Mouse (Mus musculus) intestine, embryonic 16.5 days (tissue): ENCODE results near the gene Map4k4. TPM values are rescaled to one million over a fixed set of nuclear protein-coding genes. Genes with fewer than 3 reads are reported as not detected.

Experiments
- ATAC-seq: fragments of 200-750 bp; cut with Nextera tagmentation; 2 replicates; pipeline ENCODE4 v1.8.0; 2017; ENCODE audit warnings: moderate TSS enrichment, moderate library complexity
- H3K27ac ChIP-seq: fragments of 300-500 bp; sonication (generic); 2 replicates; pipeline ENCODE4 v1.5.1; 2014; ENCODE audit warnings: mild to moderate bottlenecking, low read length
- H3K27me3 ChIP-seq: fragments of 300-500 bp; sonication (generic); replicated peaks from 2 replicates; pipeline ENCODE4 v1.6.1; 2014; ENCODE audit warnings: low read length, control low read depth, mixed read lengths; ENCODE audit not compliant: control insufficient read depth, insufficient read depth
- H3K36me3 ChIP-seq: fragments of 300-500 bp; sonication (generic); 2 replicates; pipeline ENCODE4 v1.6.1; 2014; ENCODE audit warnings: low read length, control low read depth; ENCODE audit not compliant: control insufficient read depth, insufficient read depth
- H3K4me1 ChIP-seq: fragments of 300-500 bp; sonication (generic); 2 replicates; pipeline ENCODE4 v1.6.1; 2014; ENCODE audit warnings: low read length, control low read depth, mixed read lengths; ENCODE audit not compliant: control insufficient read depth, insufficient read depth
- H3K4me2 ChIP-seq: fragments of 300-500 bp; sonication (generic); 2 replicates; pipeline ENCODE4 v1.6.1; 2014; ENCODE audit warnings: low read depth, low read length, control low read depth
- H3K4me3 ChIP-seq: fragments of 300-500 bp; sonication (generic); 2 replicates; pipeline ENCODE4 v1.5.1; 2014; ENCODE audit warnings: mild to moderate bottlenecking, low read length
- H3K9ac ChIP-seq: fragments of 300-500 bp; sonication (generic); 2 replicates; pipeline ENCODE4 v1.6.1; 2014; ENCODE audit warnings: low read depth, low read length
- H3K9me3 ChIP-seq: fragments of 300-500 bp; sonication (generic); 2 replicates; pipeline ENCODE4 v1.6.1; 2016; ENCODE audit warnings: low read length, control low read depth; ENCODE audit not compliant: control insufficient read depth
- WGBS: fragments of 180-500 bp; shearing (Covaris S2); extraction: QIAGEN DNeasy Blood & Tissue Kit; methylation state at CpG from one replicate; pipeline ENCODE4 v1.1.7; 2014; 5-methylcytosine and 5-hydroxymethylcytosine counted together
- polyA plus RNA-seq: library from polyadenylated mRNA; unstranded; fragments of >200 nt; fragmentation: Nextera tagmentation; extraction: Ambion mirVana; gene quantifications from 2 replicates; pipeline ENCODE4 v1.2.1, GENCODE M21; 2015

Map4k4 gene
- polyA plus RNA-seq, 1 experiment from 2014 or later: 10.1 TPM

- 91% methylated on average over 2 of the region's 2 CpGs for WGBS
Measured at GRCm38 (mm10) chr1:39908976-39909375, 8.3 kb downstream of the Map4k4 start.

GRCm38 (mm10) chr1:39911446-39911845 lies 10.7 kb downstream of the Map4k4 start:
- WGBS: 62% methylated on average over 3 of the region's 3 CpGs
- Histone ChIP-seq H3K4me1 (peaks cover 24% of the 10 kb centered on the region), H3K9ac (no peak overlapping the region), H3K9me3 (peaks cover 9% of the 10 kb centered on the region; the same call in 1 of the 2 replicates), H3K27ac (no peak overlapping the region), H3K36me3 (peaks cover 8% of the 10 kb centered on the region), H3K27me3 (no peaks in the 10 kb centered on the region), H3K4me2 (no peak overlapping the region), H3K4me3 (no peak overlapping the region)
- peak; percentile 27; the same call in 1 of the 2 replicates for ATAC-seq

More at GRCm38 (mm10) chr1:39908976-39909375, 8.3 kb downstream of the Map4k4 start:
- H3K27me3 ChIP-seq: no peaks in the 10 kb centered on the region
- peaks cover 37% of the 10 kb centered on the region for H3K4me1 ChIP-seq
- no peaks in the 10 kb centered on the region for H3K9me3 ChIP-seq
- no peak overlapping the region for H3K4me3 ChIP-seq
- no peaks in the 10 kb centered on the region for H3K36me3 ChIP-seq
- no peak overlapping the region for H3K4me2 ChIP-seq
- ATAC-seq: no peak
- H3K9ac ChIP-seq: no peak overlapping the region
- no peak overlapping the region for H3K27ac ChIP-seq

GRCm38 (mm10) chr1:39913256-39913655 lies 12.5 kb downstream of the Map4k4 start:
- peaks cover 9% of the 10 kb centered on the region; the same call in 1 of the 2 replicates for H3K9me3 ChIP-seq
- H3K4me2 ChIP-seq: no peak overlapping the region
- H3K9ac ChIP-seq: no peak overlapping the region
- H3K36me3 ChIP-seq: peaks cover 8% of the 10 kb centered on the region
- H3K27me3 ChIP-seq: no peaks in the 10 kb centered on the region
- WGBS: 57% methylated on average over 4 of the region's 4 CpGs
- H3K27ac ChIP-seq: no peak overlapping the region
- no peak overlapping the region for H3K4me3 ChIP-seq
- peaks cover 14% of the 10 kb centered on the region for H3K4me1 ChIP-seq
- ATAC-seq: no peak

- H3K36me3 ChIP-seq: peaks cover 8% of the 10 kb centered on the region
- no peak overlapping the region for H3K9ac ChIP-seq
- peaks cover 9% of the 10 kb centered on the region; the same call in 1 of the 2 replicates for H3K9me3 ChIP-seq
- peaks cover 14% of the 10 kb centered on the region for H3K4me1 ChIP-seq
- no peak overlapping the region for H3K4me2 ChIP-seq
- 85% methylated on average over 4 of the region's 4 CpGs for WGBS
- no peak for ATAC-seq
- no peak overlapping the region for H3K27ac ChIP-seq
- no peaks in the 10 kb centered on the region for H3K27me3 ChIP-seq
- no peak overlapping the region for H3K4me3 ChIP-seq
Measured at GRCm38 (mm10) chr1:39916144-39916543, 15.4 kb downstream of the Map4k4 start.

- ATAC-seq: no peak
- no peak overlapping the region for H3K27ac ChIP-seq
- 73% methylated on average over 13 of the region's 13 CpGs for WGBS
Measured at GRCm38 (mm10) chr1:39917855-39918516, 17.3 kb downstream of the Map4k4 start.

GRCm38 (mm10) chr1:39918517-39919115 lies 17.9 kb downstream of the Map4k4 start:
- no peak for ATAC-seq
- peaks cover 9% of the 10 kb centered on the region; the same call in 1 of the 2 replicates for H3K9me3 ChIP-seq
- 66% methylated on average over 7 of the region's 7 CpGs for WGBS
- peaks cover 8% of the 10 kb centered on the region for H3K36me3 ChIP-seq
- no peaks in the 10 kb centered on the region for H3K27me3 ChIP-seq
- H3K4me3 ChIP-seq: no peak overlapping the region
- no peak overlapping the region for H3K9ac ChIP-seq
- H3K27ac ChIP-seq: no peak overlapping the region
- H3K4me1 ChIP-seq: peaks cover 29% of the 10 kb centered on the region
- no peak overlapping the region for H3K4me2 ChIP-seq

More at GRCm38 (mm10) chr1:39917855-39918516, 17.3 kb downstream of the Map4k4 start:
- Histone ChIP-seq H3K36me3 (peaks cover 8% of the 10 kb centered on the region), H3K27me3 (no peaks in the 10 kb centered on the region), H3K4me1 (peaks cover 23% of the 10 kb centered on the region), H3K9me3 (peaks cover 9% of the 10 kb centered on the region; the same call in 1 of the 2 replicates), H3K4me2 (no peak overlapping the region), H3K9ac (no peak overlapping the region), H3K4me3 (no peak overlapping the region)

GRCm38 (mm10) chr1:39920616-39921015 lies 19.9 kb downstream of the Map4k4 start:
- Histone ChIP-seq H3K4me3 (no peak overlapping the region), H3K4me1 (peaks cover 42% of the 10 kb centered on the region), H3K27ac (no peak overlapping the region), H3K9me3 (0 out of 2 replicates have a peak, but pooled peaks cover under 1% of the 10 kb centered on the region), H3K9ac (no peak overlapping the region), H3K4me2 (no peak overlapping the region), H3K36me3 (no peaks in the 10 kb centered on the region), H3K27me3 (no peaks in the 10 kb centered on the region)
- 58% methylated on average over 2 of the region's 2 CpGs for WGBS
- ATAC-seq: no peak

GRCm38 (mm10) chr1:39921996-39922395 lies 21.3 kb downstream of the Map4k4 start:
- H3K4me2 ChIP-seq: no peak overlapping the region
- peaks cover 49% of the 10 kb centered on the region for H3K4me1 ChIP-seq
- no peaks in the 10 kb centered on the region for H3K27me3 ChIP-seq
- H3K4me3 ChIP-seq: no peak overlapping the region
- 85% methylated on average over 3 of the region's 3 CpGs for WGBS
- H3K36me3 ChIP-seq: no peaks in the 10 kb centered on the region
- no peak for ATAC-seq
- no peak overlapping the region for H3K9ac ChIP-seq
- no peak overlapping the region for H3K27ac ChIP-seq
- H3K9me3 ChIP-seq: no peaks in the 10 kb centered on the region

GRCm38 (mm10) chr1:39922714-39923113 lies 22.0 kb downstream of the Map4k4 start:
- Histone ChIP-seq H3K4me1 (peaks cover 52% of the 10 kb centered on the region), H3K27ac (0 out of 2 replicates have a peak overlapping the region, but pooled peaks have one; percentile 40), H3K9ac (no peak overlapping the region), H3K9me3 (no peaks in the 10 kb centered on the region), H3K36me3 (no peaks in the 10 kb centered on the region), H3K4me3 (no peak overlapping the region), H3K4me2 (0 out of 2 replicates have a peak overlapping the region, but pooled peaks have one; percentile 15), H3K27me3 (no peaks in the 10 kb centered on the region)
- 35% methylated on average over 8 of the region's 8 CpGs for WGBS
- ATAC-seq: peak; percentile 72
